Mouse (Mus musculus) heart, adult 2 months (tissue): Measurements from ENCODE around the gene Zfp637. TPM values are rescaled to one million over a fixed set of nuclear protein-coding genes. Genes with fewer than 3 reads are reported as not detected.

Source experiments
- DNase-seq, 2 experiments: peaks; one replicate each; pipeline ENCODE4 v3.0.0; 2021
- H3K27ac ChIP-seq: fragments of 200-600 bp; 2 replicates; pipeline ENCODE4 v1.8.1; 2022
- H3K27me3 ChIP-seq: fragments of 200-500 bp; 2 replicates; pipeline ENCODE4 v1.6.1; 2012; ENCODE audit warnings: mild to moderate bottlenecking, low read length, inconsistent platforms, mixed read lengths; ENCODE audit not compliant: control insufficient read depth, insufficient read depth
- H3K36me3 ChIP-seq: fragments of 200-500 bp; 2 replicates; pipeline ENCODE4 v1.6.1; 2012; ENCODE audit warnings: low read length, inconsistent platforms; ENCODE audit not compliant: control insufficient read depth, insufficient read depth
- H3K4me1 ChIP-seq: fragments of 200-500 bp; 2 replicates; pipeline ENCODE4 v1.6.1; 2011; ENCODE audit warnings: low read length; ENCODE audit not compliant: control insufficient read depth, insufficient read depth
- H3K4me3 ChIP-seq: fragments of 200-600 bp; 2 replicates; pipeline ENCODE4 v1.8.1; 2022
- H3K79me2 ChIP-seq: fragments of 200-500 bp; replicated peaks from 2 replicates; pipeline ENCODE4 v1.6.1; 2012; ENCODE audit warnings: mild to moderate bottlenecking, inconsistent platforms, low read length, moderate library complexity, mixed read lengths; ENCODE audit not compliant: control insufficient read depth, insufficient read depth
- H3K9ac ChIP-seq: fragments of 200-500 bp; 2 replicates; pipeline ENCODE4 v1.6.1; 2012; ENCODE audit warnings: low read depth, mild to moderate bottlenecking, control low read depth, inconsistent platforms, low read length, mixed read lengths
- CTCF ChIP-seq: fragments of 200-600 bp; IDR thresholded peaks from 2 replicates; pipeline ENCODE4 v1.8.1; 2022; ENCODE audit warnings: antibody characterized with exemption, mild to moderate bottlenecking, moderate library complexity
- EP300 ChIP-seq: fragments of 200-500 bp; IDR thresholded peaks from 2 replicates; pipeline ENCODE4 v1.6.1; 2011; ENCODE audit warnings: low read depth, low read length, control low read depth; ENCODE audit not compliant: insufficient read depth
- POLR2A ChIP-seq: fragments of 200-500 bp; IDR thresholded peaks from 2 replicates; pipeline ENCODE4 v1.6.1; 2011; ENCODE audit warnings: mild to moderate bottlenecking, low read depth, low read length, control low read depth; ENCODE audit not compliant: insufficient read depth
- WGBS: fragments of 180-500 bp; shearing (Covaris S2); methylation state at CpG from one replicate; pipeline ENCODE4 v1.1.7; 2018; 5-methylcytosine and 5-hydroxymethylcytosine counted together
- intact Hi-C: fragments of 180-260 bp; cut with DNase I; formaldehyde crosslinking; loops from one replicate; pipeline ENCODE4 v1.15.1; 2025
- polyA plus RNA-seq: library from polyadenylated mRNA; depleted of rRNA; stranded (reverse); fragments of >200 nt; gene quantifications from 2 replicates; pipeline ENCODE4 v1.2.3, GENCODE M21; 2012; rRNA removed
- total RNA-seq, 2 experiments: library from RNA; stranded (reverse); gene quantifications; 2 replicates each; pipeline ENCODE4 v1.2.3; 2021

Zfp637 gene
- total and polyA plus RNA-seq, 3 experiments: 23.5 to 30.9 (median 28.4) TPM

DNA sequence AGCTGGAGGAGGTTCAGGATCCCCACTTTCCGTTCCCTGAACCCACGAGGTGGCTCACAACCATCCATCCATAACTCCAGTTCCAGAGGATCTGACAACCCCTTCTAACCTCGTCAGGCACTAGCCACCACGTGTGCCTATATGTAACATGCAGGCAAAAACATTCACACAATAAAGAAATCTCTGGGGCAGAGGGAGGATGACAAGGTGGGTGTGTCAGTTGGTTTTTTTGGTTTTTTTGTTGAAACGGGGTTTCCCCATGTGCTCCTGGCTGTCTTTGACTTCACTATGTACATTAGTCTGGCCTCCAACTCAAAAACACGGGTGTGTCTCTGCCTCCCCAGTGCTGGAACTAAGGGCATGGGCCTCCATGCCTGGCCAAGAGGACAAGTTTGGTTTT, 49.3 kb downstream of the Zfp637 start:
- Histone ChIP-seq H3K4me3 (no peak overlapping the region), H3K36me3 (no peaks in the 10 kb centered on the region), H3K27me3 (no peaks in the 10 kb centered on the region), H3K79me2 (no peaks in the 10 kb centered on the region), H3K9ac (no peak overlapping the region), H3K27ac (no peak overlapping the region), H3K4me1 (no peaks in the 10 kb centered on the region)
- no peak for DNase-seq
- intact Hi-C loops: no loop called here
- TF ChIP-seq CTCF (no peak), EP300 (no peak), POLR2A (no peak)
- WGBS: 87% methylated on average over 6 of the region's 6 CpGs

- Histone ChIP-seq H3K27me3 (no peaks in the 10 kb centered on the region), H3K4me3 (no peak overlapping the region), H3K36me3 (no peaks in the 10 kb centered on the region), H3K79me2 (no peaks in the 10 kb centered on the region), H3K4me1 (no peaks in the 10 kb centered on the region), H3K27ac (peak overlapping the region; percentile 0; the same call in 1 of the 2 replicates), H3K9ac (no peak overlapping the region)
- peak in 1 of 2 experiments; percentile 26 for DNase-seq
- TF ChIP-seq EP300 (no peak), POLR2A (no peak), CTCF (no peak)
- 45% methylated on average over 14 of the region's 14 CpGs for WGBS
- intact Hi-C loops: no loop called here
Observed at GRCm38 (mm10) chr6:117891369-117892160, 50.6 kb downstream of the Zfp637 start.

DNA sequence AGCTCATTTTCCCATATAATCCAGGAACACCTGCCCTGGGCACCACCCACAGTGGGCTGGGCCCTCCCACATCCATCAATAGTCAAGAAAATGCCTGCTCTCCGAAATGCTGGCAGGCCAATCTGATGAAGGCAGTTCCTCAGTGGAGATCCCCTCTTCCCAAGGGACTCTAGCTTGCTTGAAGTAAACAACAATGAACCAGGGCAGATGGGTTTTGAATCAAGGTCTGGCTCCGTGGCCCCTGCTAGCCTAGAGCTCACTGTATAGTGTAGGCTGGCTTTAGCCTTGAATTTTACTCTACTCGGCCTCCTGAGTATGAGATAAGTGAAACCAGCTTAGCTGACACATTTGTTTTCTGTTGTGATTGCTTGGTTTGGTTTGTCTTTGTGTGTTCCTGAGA, 51.4 kb downstream of the Zfp637 start:
- no peak overlapping the region for H3K4me3 ChIP-seq
- no peaks in the 10 kb centered on the region for H3K36me3 ChIP-seq
- intact Hi-C loops: no loop called here
- H3K79me2 ChIP-seq: no peaks in the 10 kb centered on the region
- WGBS: 47% methylated on average over 3 of the region's 3 CpGs
- DNase-seq: peak in 1 of 2 experiments; percentile 17
- H3K27ac ChIP-seq: no peak overlapping the region; the same call in 1 of the 2 replicates
- TF ChIP-seq EP300 (no peak), CTCF (no peak), POLR2A (no peak)
- H3K4me1 ChIP-seq: no peaks in the 10 kb centered on the region
- no peaks in the 10 kb centered on the region for H3K27me3 ChIP-seq
- H3K9ac ChIP-seq: no peak overlapping the region

DNA sequence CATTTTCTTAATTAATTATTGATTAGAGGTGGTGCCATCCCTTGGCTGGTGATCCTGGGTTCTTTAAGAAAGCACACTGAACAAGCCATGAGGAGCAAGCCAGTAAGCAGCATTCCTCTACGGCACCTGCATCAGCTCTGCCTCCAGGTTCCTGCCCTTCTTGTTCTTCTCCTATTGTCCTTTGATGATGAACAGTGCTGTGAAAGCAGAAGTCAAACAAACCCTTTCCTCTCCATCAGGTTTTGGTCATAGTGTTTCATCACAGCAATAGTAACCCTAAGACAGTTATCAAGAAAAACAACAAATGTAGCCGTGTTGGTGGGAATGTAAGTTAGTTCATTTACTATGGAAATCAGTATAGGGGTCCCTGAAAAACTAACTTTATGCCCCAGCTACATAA, 52.5 kb downstream of the Zfp637 start:
- no peak overlapping the region for H3K4me3 ChIP-seq
- no peak for TF ChIP-seq EP300
- no peaks in the 10 kb centered on the region for H3K27me3 ChIP-seq
- H3K36me3 ChIP-seq: no peaks in the 10 kb centered on the region
- no peak for DNase-seq
- intact Hi-C loops: no loop called here
- no peak overlapping the region for H3K9ac ChIP-seq
- no peaks in the 10 kb centered on the region for H3K4me1 ChIP-seq
- H3K79me2 ChIP-seq: no peaks in the 10 kb centered on the region
- 70% methylated on average over 2 of the region's 2 CpGs for WGBS
- no peak overlapping the region for H3K27ac ChIP-seq

Other genes with a start within 250 kb of the Zfp637 start
- under 1 TPM; 0.47 to 0.64 TPM for gene Zfp239, start 20.9 kb downstream of the Zfp637 start, total RNA-seq
- 0.09 and 0.29 TPM in 2 replicates for gene Zfp239, start 20.9 kb downstream of the Zfp637 start, polyA plus RNA-seq
- 100 to 1,000 TPM; 185 to 192 TPM for gene Hnrnpf, start 59.1 kb downstream of the Zfp637 start, total RNA-seq
- 66.1 and 95.9 TPM in 2 replicates for gene Hnrnpf, start 59.1 kb downstream of the Zfp637 start, polyA plus RNA-seq
- not detected for gene Fxyd4, start 96.5 kb downstream of the Zfp637 start, total RNA-seq
- gene Fxyd4, start 96.5 kb downstream of the Zfp637 start, polyA plus RNA-seq: 0.25 TPM in 1 of 2 replicates, not detected in the other
- gene Rasgef1a, start 170.3 kb downstream of the Zfp637 start, total RNA-seq: under 1 TPM; 0.18 to 0.37 TPM
- 0.26 and 0.37 TPM in 2 replicates for gene Rasgef1a, start 170.3 kb downstream of the Zfp637 start, polyA plus RNA-seq